Mouse (Mus musculus): Measurements from ENCODE around the gene Impg2.

GRCm38 (mm10) chr16:56298248-56298647 lies 94.1 kb downstream of the Impg2 start:
- TF ChIP-seq POLR2A (IDR thresholded peaks at IDR 0.05; ENCODE audit: borderline replicate concordance, control insufficient read depth, low read depth, low read length), result no peak
- TF ChIP-seq CTCF (IDR thresholded peaks at IDR 0.05; ENCODE audit: control insufficient read depth, insufficient read depth, low read length), result no peak

Measured in bone marrow, adult 2 months (tissue).